Mouse (Mus musculus) liver, embryonic 14 days (tissue): ENCODE results near the gene Homer2. TPM values are rescaled to one million over a fixed set of nuclear protein-coding genes. Genes with fewer than 3 reads are reported as not detected.

ENCODE experiments used
- polyA plus RNA-seq: library from polyadenylated mRNA; depleted of rRNA; stranded (reverse); fragments of >200 nt; gene quantifications from 2 replicates; pipeline ENCODE4 v1.2.3, GENCODE M21; 2012; rRNA removed

Homer2 gene
- polyA plus RNA-seq = 2.5 and 2.9 TPM in 2 replicates

GRCm38 (mm10) chr7:81707471-81708140 is at the start of gene Homer2:
Gene Homer2 (minus strand): TSS chr7:81707527.

GRCm38 (mm10) chr7:81571108-81571940 is 136.0 kb downstream of the Homer2 start, which contains the start of gene Whamm:
Gene Whamm (plus strand): TSS chr7:81571266.

GRCm38 (mm10) chr7:81566892-81567291 is 140.4 kb downstream of the Homer2 start, which contains the start of gene Fsd2:
Gene Fsd2 (minus strand): TSS chr7:81566944.

Other genes with a start within 250 kb of the Homer2 start
- 0.06 and 0.14 TPM in 2 replicates for gene Ap3b2, start 213.6 kb downstream of the Homer2 start, polyA plus RNA-seq
- 0.09 TPM in 1 of 2 replicates, not detected in the other for gene BC048679, start 209.2 kb downstream of the Homer2 start, polyA plus RNA-seq
- gene Fsd2, start 140.6 kb downstream of the Homer2 start, polyA plus RNA-seq = 0.08 and 0.09 TPM in 2 replicates
- 6.4 and 6.8 TPM in 2 replicates for gene Whamm, start 136.3 kb downstream of the Homer2 start, polyA plus RNA-seq
- 24.5 and 28.7 TPM in 2 replicates for gene Ramac, start 55.4 kb upstream of the Homer2 start, polyA plus RNA-seq
- gene 3110040N11Rik, start 82.0 kb upstream of the Homer2 start, polyA plus RNA-seq = 21.0 and 21.2 TPM in 2 replicates
- 15.0 and 18.7 TPM in 2 replicates for gene Btbd1, start 121.9 kb upstream of the Homer2 start, polyA plus RNA-seq
- gene Gm10160, start 148.3 kb upstream of the Homer2 start, polyA plus RNA-seq = not detected in 2 replicates
- 8.7 and 11.6 TPM in 2 replicates for gene Tm6sf1, start 151.5 kb upstream of the Homer2 start, polyA plus RNA-seq
- gene Hdgfl3, start 226.9 kb upstream of the Homer2 start, polyA plus RNA-seq = 0.23 and 0.33 TPM in 2 replicates